Mouse (Mus musculus): ENCODE measurements around the gene Cryl1. TPM values are rescaled to one million over a fixed set of nuclear protein-coding genes. Genes with fewer than 3 reads are reported as not detected.
A peak's percentile ranks its signal among the peaks of the same experiment; 100 is the strongest.

Gene Cryl1
- polyA plus RNA-seq, 1 experiment from 2014 or later, result 6.9 TPM

DNA sequence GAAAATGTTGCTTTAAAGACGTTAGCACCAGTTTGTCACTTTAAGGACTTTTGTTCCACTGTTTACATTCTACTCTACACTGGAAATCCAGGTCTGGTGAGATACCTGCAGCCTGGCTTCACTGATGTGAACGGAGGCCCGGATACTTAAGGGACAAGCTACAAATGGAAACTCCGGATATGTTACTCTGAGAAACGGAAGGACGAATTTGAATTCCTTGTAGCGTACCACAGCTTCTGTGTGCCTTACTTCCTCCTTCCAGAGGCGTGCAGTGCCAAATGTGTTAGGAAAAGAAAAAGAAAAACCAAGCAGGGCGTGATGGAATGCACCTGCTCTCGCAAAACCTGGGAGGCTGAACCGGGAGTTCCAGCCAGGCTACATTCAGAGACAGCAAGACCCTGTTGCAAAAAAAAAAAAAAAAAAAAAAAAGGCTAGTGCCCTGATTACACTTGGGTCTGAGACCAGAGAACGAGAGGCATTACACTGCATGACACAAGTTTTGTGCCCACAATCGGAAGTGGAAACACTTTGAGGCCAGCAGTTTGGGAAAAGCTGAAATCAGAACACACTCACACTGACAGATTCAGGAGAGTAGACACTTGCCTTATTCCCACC, 591 bp upstream of the Cryl1 start:
- peak overlapping the region; percentile 63; the same call in 1 of the 2 replicates for H3K27ac ChIP-seq (replicated peaks)
- H3K4me3 ChIP-seq (replicated peaks), result peak overlapping the region; percentile 69
- WGBS (ENCODE audit: insufficient replicate concordance), result 4% methylated on average over 13 of the region's 13 CpGs
- peaks cover 27% of the 10 kb centered on the region for H3K4me1 ChIP-seq (replicated peaks)
- H3K9me3 ChIP-seq (replicated peaks), result no peaks in the 10 kb centered on the region
- ATAC-seq (ENCODE audit: insufficient read depth), result peak; percentile 37
- H3K9ac ChIP-seq, result peak overlapping the region; percentile 41
- H3K27me3 ChIP-seq, result no peaks in the 10 kb centered on the region; the same call in 1 of the 2 replicates
- H3K4me2 ChIP-seq, result peak overlapping the region; percentile 95
- no peaks in the 10 kb centered on the region for H3K36me3 ChIP-seq (replicated peaks)

DNA sequence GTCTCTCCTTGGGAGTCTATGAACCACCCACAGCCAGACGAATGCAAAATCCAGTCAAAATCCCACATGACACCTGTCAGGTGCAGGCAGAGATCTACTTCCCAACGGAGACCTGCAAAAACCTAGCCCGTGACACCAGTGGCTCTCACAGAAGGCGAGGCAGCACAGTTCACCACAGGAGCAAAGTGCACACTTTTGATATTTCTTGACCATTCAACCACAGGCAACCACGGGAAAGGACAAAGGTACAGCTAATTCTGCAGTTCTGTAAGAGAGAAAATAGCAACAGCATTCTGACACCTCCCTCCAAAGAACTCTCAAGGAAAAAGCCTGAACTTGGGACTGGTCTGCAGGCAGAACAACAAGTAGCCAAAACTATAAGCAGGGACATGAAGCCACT, 1.1 kb downstream of the Cryl1 start:
- WGBS (ENCODE audit: insufficient replicate concordance), result 70% methylated on average over 5 of the region's 5 CpGs
- H3K9ac ChIP-seq, result no peak overlapping the region
- H3K4me1 ChIP-seq (replicated peaks), result peaks cover 21% of the 10 kb centered on the region
- H3K4me3 ChIP-seq (replicated peaks), result no peak overlapping the region
- H3K9me3 ChIP-seq (replicated peaks), result no peaks in the 10 kb centered on the region
- no peak overlapping the region for H3K27ac ChIP-seq (replicated peaks)
- peak overlapping the region; percentile 95 for H3K4me2 ChIP-seq
- no peak for ATAC-seq (ENCODE audit: insufficient read depth)
- no peaks in the 10 kb centered on the region for H3K36me3 ChIP-seq (replicated peaks)
- H3K27me3 ChIP-seq, result no peaks in the 10 kb centered on the region; the same call in 1 of the 2 replicates

DNA sequence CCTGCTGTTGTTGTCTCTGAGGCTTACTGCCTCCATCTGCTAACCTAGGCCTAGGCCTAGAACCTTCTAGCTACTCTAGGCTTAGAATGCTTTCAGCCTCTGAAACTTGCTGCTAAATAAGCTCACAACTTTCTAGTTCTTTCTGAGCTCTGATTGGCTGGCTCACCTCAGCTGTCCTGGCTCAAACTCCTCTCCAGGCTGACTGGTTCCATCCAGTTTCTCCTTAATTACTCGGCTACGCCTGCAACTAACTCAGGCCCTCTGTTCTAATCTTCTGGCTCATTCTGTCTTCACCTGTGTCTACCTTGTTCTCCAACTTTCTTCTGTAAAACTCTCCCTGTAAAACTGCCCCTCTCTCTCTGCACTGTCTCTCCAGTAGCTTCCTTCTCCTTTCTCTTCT, 2.9 kb downstream of the Cryl1 start:
- Histone ChIP-seq H3K4me2 (no peak overlapping the region), H3K9ac (no peak overlapping the region), H3K4me1 (replicated peaks) (peaks cover 21% of the 10 kb centered on the region), H3K4me3 (replicated peaks) (no peak overlapping the region), H3K9me3 (replicated peaks) (no peaks in the 10 kb centered on the region), H3K27me3 (no peaks in the 10 kb centered on the region; the same call in 1 of the 2 replicates), H3K36me3 (replicated peaks) (no peaks in the 10 kb centered on the region), H3K27ac (replicated peaks) (no peak overlapping the region)
- WGBS (ENCODE audit: insufficient replicate concordance), result 71% methylated on average over 2 of the region's 2 CpGs
- no peak for ATAC-seq (ENCODE audit: insufficient read depth)

DNA sequence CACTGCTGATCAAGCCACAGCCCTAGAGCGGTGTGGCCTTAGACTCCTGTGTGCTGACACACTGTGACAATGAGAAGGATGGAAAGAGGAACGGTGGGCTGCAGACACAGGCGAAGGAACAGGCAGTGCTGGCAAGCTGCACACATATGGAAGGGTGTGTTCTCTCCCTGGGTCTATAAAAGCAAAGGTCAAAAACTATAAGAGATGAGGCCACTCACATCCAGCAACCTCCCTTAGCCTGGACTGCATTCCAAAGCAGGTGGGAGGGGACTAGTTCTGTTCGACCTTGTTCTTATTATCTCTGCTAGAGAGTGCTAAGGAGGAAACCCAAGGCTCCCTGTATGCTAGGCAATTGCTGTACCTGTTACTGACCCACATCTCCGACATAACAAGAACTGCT, 6.1 kb downstream of the Cryl1 start:
- H3K27ac ChIP-seq (replicated peaks), result no peak overlapping the region
- no peak overlapping the region for H3K9ac ChIP-seq
- WGBS (ENCODE audit: insufficient replicate concordance), result 51% methylated on average over 5 of the region's 5 CpGs
- no peak for ATAC-seq (ENCODE audit: insufficient read depth)
- no peaks in the 10 kb centered on the region for H3K36me3 ChIP-seq (replicated peaks)
- peaks cover 4% of the 10 kb centered on the region for H3K4me1 ChIP-seq (replicated peaks)
- H3K4me2 ChIP-seq, result no peak overlapping the region
- H3K27me3 ChIP-seq, result no peaks in the 10 kb centered on the region
- no peaks in the 10 kb centered on the region for H3K9me3 ChIP-seq (replicated peaks)
- H3K4me3 ChIP-seq (replicated peaks), result no peak overlapping the region

DNA sequence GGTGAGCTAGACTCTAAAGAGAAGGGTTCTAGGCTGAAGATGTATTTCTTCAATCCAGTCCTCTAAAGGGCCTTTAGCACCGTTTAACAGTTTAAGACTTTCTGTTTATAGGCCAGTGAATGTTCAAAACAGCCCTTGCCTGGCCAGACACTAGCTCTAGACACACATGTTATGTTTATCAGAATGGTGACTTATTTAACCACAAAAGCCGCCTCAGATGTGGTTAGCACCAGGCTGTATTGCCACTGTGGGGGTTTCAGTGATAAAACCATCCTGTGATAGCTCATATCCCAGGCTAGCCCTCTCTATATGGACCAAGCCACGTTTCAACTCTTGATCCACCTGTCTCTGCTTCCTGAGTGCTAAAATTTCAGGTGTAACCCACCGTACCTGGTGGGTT, 6.7 kb downstream of the Cryl1 start:
- Histone ChIP-seq H3K9me3 (replicated peaks) (no peaks in the 10 kb centered on the region), H3K4me3 (replicated peaks) (no peak overlapping the region), H3K27ac (replicated peaks) (no peak overlapping the region), H3K36me3 (replicated peaks) (no peaks in the 10 kb centered on the region), H3K4me2 (no peak overlapping the region), H3K27me3 (no peaks in the 10 kb centered on the region), H3K4me1 (replicated peaks) (peaks cover 11% of the 10 kb centered on the region), H3K9ac (no peak overlapping the region)
- WGBS (ENCODE audit: insufficient replicate concordance), result 20% methylated on average over 4 of the region's 4 CpGs
- ATAC-seq (ENCODE audit: insufficient read depth), result no peak

DNA sequence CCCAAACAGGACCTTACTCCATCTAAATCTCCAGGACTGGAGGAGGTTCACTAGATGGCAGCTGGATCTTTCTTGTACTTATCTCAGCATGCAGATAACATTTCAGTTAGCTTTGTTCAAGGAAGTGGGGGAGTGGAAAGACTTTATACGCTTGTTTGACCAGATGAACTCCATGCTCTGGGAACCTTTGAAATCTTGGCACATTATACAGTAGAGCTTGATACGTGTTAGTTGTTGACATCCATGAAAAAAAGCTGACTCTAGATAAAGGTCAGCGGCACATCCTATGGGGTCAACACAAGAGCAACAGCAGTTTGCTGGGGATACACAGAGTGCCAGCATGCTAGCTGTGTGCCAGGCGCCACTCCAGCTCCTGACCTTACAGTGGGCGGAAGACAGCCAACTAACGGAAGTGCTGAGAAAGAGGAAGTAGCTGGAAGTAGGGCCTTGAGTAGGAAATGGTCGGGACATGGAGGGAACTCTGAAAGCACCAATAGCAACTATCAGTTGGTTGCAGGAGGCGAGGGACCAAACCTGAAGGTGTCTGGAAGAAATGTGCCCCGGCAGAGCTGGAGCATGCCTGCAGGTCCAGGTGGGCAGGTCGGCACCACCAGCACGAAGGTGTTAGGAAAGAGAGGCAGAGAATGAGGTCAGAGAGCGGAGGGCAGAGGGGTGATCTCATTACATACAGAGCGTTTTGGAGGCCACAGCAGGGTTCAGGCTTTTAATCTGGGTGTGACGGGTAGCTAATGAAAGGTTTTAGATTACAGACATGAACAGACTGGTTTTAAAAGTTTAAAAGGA, 11.4 kb downstream of the Cryl1 start:
- H3K27ac ChIP-seq (replicated peaks), result no peak overlapping the region
- WGBS (ENCODE audit: insufficient replicate concordance), result 34% methylated on average over 14 of the region's 14 CpGs
- H3K9ac ChIP-seq, result no peak overlapping the region

DNA sequence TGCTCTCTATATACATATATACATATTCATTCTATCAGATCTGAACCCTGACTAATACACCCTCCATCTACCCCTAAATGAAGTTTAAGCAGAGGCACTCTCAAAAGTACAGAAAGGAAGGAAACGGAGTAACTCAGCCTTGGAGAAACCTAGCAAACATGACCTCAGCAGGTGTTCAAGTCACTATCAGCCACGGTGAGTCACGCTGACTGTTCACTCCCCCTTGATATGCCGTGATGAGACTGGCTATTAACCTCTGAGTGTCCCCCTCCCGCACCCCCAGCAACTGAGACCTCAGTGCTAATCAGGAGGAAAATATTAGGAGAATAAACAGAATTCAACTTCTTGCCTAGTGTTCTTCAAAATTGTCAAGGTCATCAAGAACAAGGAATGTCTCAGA, 12.7 kb downstream of the Cryl1 start:
- H3K36me3 ChIP-seq (replicated peaks), result no peaks in the 10 kb centered on the region
- WGBS (ENCODE audit: insufficient replicate concordance), result 57% methylated on average over 5 of the region's 5 CpGs
- no peak overlapping the region for H3K27ac ChIP-seq (replicated peaks)
- H3K9me3 ChIP-seq (replicated peaks), result no peaks in the 10 kb centered on the region
- no peaks in the 10 kb centered on the region for H3K27me3 ChIP-seq
- ATAC-seq (ENCODE audit: insufficient read depth), result no peak
- H3K9ac ChIP-seq, result no peak overlapping the region
- no peak overlapping the region for H3K4me3 ChIP-seq (replicated peaks)
- peaks cover 12% of the 10 kb centered on the region for H3K4me1 ChIP-seq (replicated peaks)
- no peak overlapping the region for H3K4me2 ChIP-seq

More for the DNA sequence above, 11.4 kb downstream of the Cryl1 start:
- no peaks in the 10 kb centered on the region for H3K27me3 ChIP-seq
- H3K4me1 ChIP-seq (replicated peaks), result peaks cover 12% of the 10 kb centered on the region
- H3K4me3 ChIP-seq (replicated peaks), result no peak overlapping the region
- no peaks in the 10 kb centered on the region for H3K9me3 ChIP-seq (replicated peaks)
- ATAC-seq (ENCODE audit: insufficient read depth), result peak; percentile 42; the same call in 1 of the 2 replicates
- H3K36me3 ChIP-seq (replicated peaks), result no peaks in the 10 kb centered on the region
- H3K4me2 ChIP-seq, result peak overlapping the region; percentile 37

DNA sequence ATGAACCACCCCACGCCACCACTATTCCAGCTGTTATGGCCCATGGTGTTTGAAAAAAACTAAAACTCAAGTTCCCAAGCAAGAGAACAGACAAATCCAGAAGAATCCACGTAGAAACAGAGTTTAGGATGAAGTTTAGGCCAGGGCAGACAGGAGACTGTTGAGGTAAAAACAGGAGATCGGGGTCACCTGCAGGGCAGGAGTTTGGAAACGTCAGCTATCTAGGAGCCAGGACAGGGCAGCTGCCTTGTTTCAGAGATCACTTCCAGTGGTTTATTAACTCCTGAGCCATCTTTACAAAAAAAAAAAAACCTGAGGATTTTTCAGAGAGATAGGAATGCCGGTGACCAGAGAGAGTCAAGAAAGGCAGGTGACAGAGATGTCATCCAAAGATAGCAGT, 20.8 kb downstream of the Cryl1 start:
- Histone ChIP-seq H3K27ac (replicated peaks) (no peak overlapping the region), H3K9me3 (replicated peaks) (no peaks in the 10 kb centered on the region), H3K4me3 (replicated peaks) (no peak overlapping the region), H3K4me2 (no peak overlapping the region), H3K27me3 (no peaks in the 10 kb centered on the region), H3K36me3 (replicated peaks) (no peaks in the 10 kb centered on the region), H3K9ac (no peak overlapping the region), H3K4me1 (replicated peaks) (peaks cover 9% of the 10 kb centered on the region)
- 61% methylated on average over 5 of the region's 5 CpGs for WGBS (ENCODE audit: insufficient replicate concordance)
- no peak for ATAC-seq (ENCODE audit: insufficient read depth)

DNA sequence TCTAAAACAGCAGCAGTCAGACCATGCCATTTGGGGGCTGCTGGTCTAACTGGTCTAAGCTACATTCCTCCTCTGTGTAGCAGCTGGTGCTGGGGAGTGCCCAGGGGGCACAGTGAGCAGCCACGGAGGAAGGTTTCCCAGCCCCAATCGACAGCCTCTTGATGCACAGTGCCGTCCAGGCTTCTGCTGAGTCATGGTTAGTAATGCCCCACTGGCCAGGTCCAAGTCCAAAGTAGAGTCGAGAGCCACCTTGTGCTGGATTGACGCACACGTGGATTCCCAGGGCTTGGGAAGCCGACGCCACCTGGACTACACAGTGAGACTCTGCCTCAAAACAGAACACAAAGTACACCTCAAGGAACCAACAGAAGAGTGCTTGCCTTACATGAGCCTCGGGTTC, 21.4 kb downstream of the Cryl1 start:
- Histone ChIP-seq H3K27ac (replicated peaks) (no peak overlapping the region), H3K9ac (no peak overlapping the region), H3K9me3 (replicated peaks) (no peaks in the 10 kb centered on the region), H3K4me1 (replicated peaks) (peaks cover 9% of the 10 kb centered on the region), H3K4me3 (replicated peaks) (no peak overlapping the region), H3K27me3 (no peaks in the 10 kb centered on the region), H3K4me2 (no peak overlapping the region), H3K36me3 (replicated peaks) (no peaks in the 10 kb centered on the region)
- peak; percentile 41; the same call in 1 of the 2 replicates for ATAC-seq (ENCODE audit: insufficient read depth)
- WGBS (ENCODE audit: insufficient replicate concordance), result 62% methylated on average over 9 of the region's 9 CpGs

DNA sequence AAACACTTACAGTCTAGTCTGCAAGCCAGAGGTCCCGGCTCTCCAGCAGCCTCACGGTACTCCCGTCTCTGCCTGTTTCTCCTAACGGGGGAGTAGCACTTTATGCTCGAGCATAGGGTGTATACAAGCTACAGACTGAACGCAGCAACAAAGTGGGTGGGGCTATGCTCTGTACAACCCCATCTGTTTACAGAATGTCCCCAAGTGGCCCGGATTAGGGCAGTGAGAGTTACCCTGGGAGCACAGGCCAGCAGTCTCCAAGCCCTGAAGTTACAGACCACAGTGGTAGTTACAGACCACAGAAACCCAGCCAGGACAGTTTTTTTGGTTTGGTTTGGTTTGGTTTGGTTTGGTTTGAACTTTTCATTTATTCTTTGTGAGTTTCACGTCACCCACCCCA, 22.3 kb downstream of the Cryl1 start:
- Histone ChIP-seq H3K27me3 (no peaks in the 10 kb centered on the region), H3K36me3 (replicated peaks) (no peaks in the 10 kb centered on the region), H3K9ac (no peak overlapping the region), H3K9me3 (replicated peaks) (no peaks in the 10 kb centered on the region), H3K27ac (replicated peaks) (no peak overlapping the region), H3K4me1 (replicated peaks) (peaks cover 9% of the 10 kb centered on the region), H3K4me3 (replicated peaks) (no peak overlapping the region), H3K4me2 (no peak overlapping the region)
- no peak for ATAC-seq (ENCODE audit: insufficient read depth)
- 62% methylated on average over 8 of the region's 8 CpGs for WGBS (ENCODE audit: insufficient replicate concordance)

DNA sequence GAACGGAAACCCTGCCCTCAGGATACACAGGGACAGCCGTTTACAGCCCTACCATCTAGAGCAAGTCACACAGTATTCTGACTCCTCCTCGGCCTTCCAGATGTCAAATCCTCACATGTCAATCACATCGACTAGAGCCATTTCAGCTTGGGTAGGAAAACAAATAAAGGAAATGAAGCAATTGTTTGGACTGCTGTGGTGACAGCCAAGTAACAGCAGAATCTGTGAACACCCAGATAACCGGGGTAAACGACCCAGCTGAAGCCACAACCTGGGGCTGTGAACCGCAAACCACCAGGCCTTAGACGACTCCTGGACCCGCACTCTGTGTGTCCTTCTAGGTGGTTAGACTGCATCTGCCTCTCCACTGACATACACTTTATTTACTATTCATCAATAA, 23.1 kb downstream of the Cryl1 start:
- H3K4me3 ChIP-seq (replicated peaks), result no peak overlapping the region
- no peaks in the 10 kb centered on the region for H3K36me3 ChIP-seq (replicated peaks)
- no peak overlapping the region for H3K27ac ChIP-seq (replicated peaks)
- H3K9me3 ChIP-seq (replicated peaks), result no peaks in the 10 kb centered on the region
- WGBS (ENCODE audit: insufficient replicate concordance), result 27% methylated on average over 9 of the region's 9 CpGs
- peaks cover 9% of the 10 kb centered on the region for H3K4me1 ChIP-seq (replicated peaks)
- no peak overlapping the region for H3K4me2 ChIP-seq
- ATAC-seq (ENCODE audit: insufficient read depth), result peak; percentile 56; the same call in 1 of the 2 replicates
- no peaks in the 10 kb centered on the region for H3K27me3 ChIP-seq
- H3K9ac ChIP-seq, result no peak overlapping the region

Measured in liver, embryonic 15.5 days (tissue).